Mouse (Mus musculus) CD4-positive naive resting alpha-beta T cell, adult 57 days (primary cell): ENCODE results near the gene Zfp738. TPM values are rescaled to one million over a fixed set of nuclear protein-coding genes. Genes with fewer than 3 reads are reported as not detected.

ENCODE experiments used
- total RNA-seq: library from RNA; stranded (reverse); gene quantifications from one replicate; pipeline ENCODE4 v1.2.4, GENCODE M21; 2023

Zfp738 gene
- total RNA-seq: 5.4 TPM

GRCm38 (mm10) chr13:67686971-67687370 is at the start of gene Zfp738:
Gene Zfp738 (minus strand): TSS chr13:67687071.

GRCm38 (mm10) chr13:67728641-67729318 is 41.9 kb upstream of the Zfp738 start, which contains the start of gene Zfp65:
Gene Zfp65 (minus strand): TSS chr13:67729173.

GRCm38 (mm10) chr13:67637294-67638007 is 49.4 kb downstream of the Zfp738 start, which contains the start of the genes Gm49345 and Zfp729a:
Gene Gm49345 (minus strand): TSS chr13:67637769.
Gene Zfp729a (minus strand): TSS chr13:67637791.

GRCm38 (mm10) chr13:67609066-67609876 is 77.6 kb downstream of the Zfp738 start, which contains the start of gene Zfp729b:
Gene Zfp729b (minus strand): TSS chr13:67609707.

Other genes starting within 250 kb of the Zfp738 start
- 8.9 TPM for gene Zfp874a, start 235.4 kb downstream of the Zfp738 start, total RNA-seq
- 22.2 TPM for gene Zfp874b, start 202.8 kb downstream of the Zfp738 start, total RNA-seq
- 11.8 TPM for gene Zfp58, start 186.5 kb downstream of the Zfp738 start, total RNA-seq
- gene Gm26965, start 160.9 kb downstream of the Zfp738 start, total RNA-seq: not detected
- 19.9 TPM for gene Zfp87, start 160.9 kb downstream of the Zfp738 start, total RNA-seq
- 10.6 TPM for gene Zfp748, start 133.2 kb downstream of the Zfp738 start, total RNA-seq
- 10.2 TPM for gene Zfp729b, start 77.4 kb downstream of the Zfp738 start, total RNA-seq
- 2.2 TPM for gene Gm49345, start 49.3 kb downstream of the Zfp738 start, total RNA-seq
- gene Zfp729a, start 49.3 kb downstream of the Zfp738 start, total RNA-seq: 10.7 TPM
- gene Zfp65, start 42.1 kb upstream of the Zfp738 start, total RNA-seq: 7.2 TPM
- 5.1 TPM for gene Zfp85, start 68.2 kb upstream of the Zfp738 start, total RNA-seq
- gene Zfp493, start 92.6 kb upstream of the Zfp738 start, total RNA-seq: 0.86 TPM
- gene Zfp273, start 126.7 kb upstream of the Zfp738 start, total RNA-seq: 4.0 TPM
- not detected for gene Gm10037, start 144.0 kb upstream of the Zfp738 start, total RNA-seq
- gene BC048507, start 176.3 kb upstream of the Zfp738 start, total RNA-seq: not detected